Mouse (Mus musculus) G1E-ER4 (cell line): ENCODE measurements around the gene Crym. TPM values are rescaled to one million over a fixed set of nuclear protein-coding genes. Genes with fewer than 3 reads are reported as not detected.

Experiments used
- GATA1 ChIP-seq: IDR thresholded peaks from one replicate; pipeline ENCODE4 v1.8.0; 2012; ENCODE audit warnings: low read length, inconsistent platforms
- polyA plus RNA-seq: library from polyadenylated mRNA; stranded (reverse); fragments of >175 nt; gene quantifications from 2 replicates; pipeline ENCODE4 v1.2.3, GENCODE M21; 2012

Crym gene
- polyA plus RNA-seq, 1 experiment: not detected

DNA sequence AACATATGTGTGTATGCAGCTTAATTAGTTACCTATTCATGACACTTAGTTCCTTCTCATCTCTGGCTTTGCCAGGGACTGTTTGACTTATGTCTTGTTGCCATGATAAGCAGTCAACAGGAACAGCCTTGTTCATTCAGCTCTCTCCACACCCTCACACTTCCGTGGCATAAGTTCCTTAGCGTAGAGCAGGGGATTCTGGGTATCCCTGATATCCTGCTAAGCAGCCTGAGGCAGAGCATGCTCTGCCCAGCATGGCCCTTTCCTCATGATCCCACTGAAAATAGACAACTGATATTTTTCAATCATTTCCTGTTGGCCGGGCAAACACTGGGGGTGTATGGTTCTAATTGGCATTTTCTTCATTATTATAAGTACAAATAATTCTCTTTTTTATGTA is 24.3 kb downstream of the Crym start:
- no peak for TF ChIP-seq GATA1

DNA sequence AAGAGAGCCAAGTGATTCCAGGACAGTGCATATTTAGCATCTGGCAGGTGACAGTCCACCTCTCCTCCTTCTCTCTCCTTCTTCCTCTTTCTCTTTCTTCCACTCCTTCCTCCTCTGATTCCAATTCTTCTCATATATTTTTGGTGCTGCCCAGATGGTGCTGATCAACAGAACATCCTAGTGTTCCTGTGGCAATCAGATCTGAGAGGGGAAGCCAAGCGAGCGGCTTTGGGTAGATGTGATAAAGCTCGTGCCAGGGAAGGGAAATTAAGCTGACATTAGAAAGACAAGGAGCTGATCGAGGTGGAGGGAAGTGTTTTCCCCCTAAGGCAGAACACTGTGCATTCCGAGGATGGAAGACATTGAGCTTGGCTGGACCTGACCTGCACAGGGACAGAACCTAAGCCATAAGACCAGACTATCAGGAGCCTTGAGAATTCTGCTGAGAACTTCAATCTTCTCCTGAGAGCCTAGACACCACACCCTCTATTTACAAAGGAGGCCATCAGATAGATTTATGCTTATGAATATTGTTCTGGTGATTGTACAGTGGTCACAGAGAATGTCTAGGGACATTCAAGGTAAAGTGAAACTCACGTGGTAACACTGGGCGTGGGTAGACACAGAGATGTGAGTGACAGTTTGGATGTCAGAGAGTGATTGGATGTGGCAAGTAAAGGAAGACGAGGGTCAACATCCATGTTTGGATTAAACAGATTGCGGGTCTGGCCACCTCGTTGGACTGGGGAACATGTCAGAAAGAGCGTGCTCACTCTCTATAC is 27.0 kb downstream of the Crym start:
- no peak for TF ChIP-seq GATA1

DNA sequence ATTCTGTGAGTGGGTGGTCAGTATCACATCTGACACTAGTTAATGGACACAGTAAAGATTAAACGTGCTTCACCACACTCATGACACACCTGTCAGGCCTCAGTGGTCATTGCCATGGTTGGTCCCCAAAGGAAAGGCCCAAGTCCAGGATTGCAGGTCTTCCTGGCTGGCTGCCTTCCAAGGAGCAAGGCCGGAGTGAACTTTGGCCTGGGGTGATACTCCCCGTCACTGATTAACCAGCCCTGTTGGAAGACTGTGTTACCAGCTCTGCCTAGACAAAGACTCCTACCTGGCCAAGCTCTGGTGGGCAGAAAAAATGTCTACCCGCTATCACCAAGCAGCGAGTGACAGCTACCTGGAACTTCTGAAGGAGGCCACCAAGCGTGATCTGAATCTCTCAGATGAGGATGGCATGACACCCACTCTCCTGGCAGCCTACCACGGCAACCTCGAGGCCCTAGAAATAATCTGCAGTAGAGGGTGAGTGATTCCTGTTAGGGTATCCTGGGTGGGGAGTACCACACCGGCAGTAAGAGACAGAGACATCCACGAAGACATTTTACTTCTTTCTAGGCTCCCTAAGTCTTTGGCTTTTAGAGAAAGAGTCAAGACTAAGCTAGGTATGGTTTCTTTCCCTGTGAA is 28.2 kb downstream of the Crym start, which contains the start of gene Anks4b:
Gene Anks4b (plus strand): TSS at position 256 of the 642 bp plus-strand sequence.
- TF ChIP-seq GATA1: no peak

DNA sequence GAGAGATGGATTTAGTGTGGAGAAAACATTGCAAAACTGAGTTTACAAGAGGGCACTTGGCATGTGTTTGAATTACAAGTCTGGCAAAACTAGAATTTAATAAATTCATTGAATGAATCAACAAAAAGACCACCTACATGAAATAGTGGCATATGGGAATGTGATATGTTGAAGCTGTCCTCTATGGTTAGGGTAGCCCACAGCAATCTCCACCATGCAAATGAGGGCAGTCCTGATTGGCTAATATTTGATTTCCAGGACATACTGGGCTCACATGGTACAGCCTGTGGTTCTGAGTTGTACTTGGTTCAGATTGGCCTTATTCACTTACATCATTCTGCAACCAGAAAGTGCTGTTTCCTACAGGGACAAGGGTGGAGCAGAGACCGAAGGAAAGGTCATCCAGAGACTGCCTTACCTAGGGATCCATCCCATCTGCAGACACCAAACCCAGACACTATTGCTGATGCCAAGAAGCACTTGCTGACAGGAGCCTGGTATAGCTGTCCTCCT is 29.7 kb downstream of the Crym start:
- TF ChIP-seq GATA1: no peak

DNA sequence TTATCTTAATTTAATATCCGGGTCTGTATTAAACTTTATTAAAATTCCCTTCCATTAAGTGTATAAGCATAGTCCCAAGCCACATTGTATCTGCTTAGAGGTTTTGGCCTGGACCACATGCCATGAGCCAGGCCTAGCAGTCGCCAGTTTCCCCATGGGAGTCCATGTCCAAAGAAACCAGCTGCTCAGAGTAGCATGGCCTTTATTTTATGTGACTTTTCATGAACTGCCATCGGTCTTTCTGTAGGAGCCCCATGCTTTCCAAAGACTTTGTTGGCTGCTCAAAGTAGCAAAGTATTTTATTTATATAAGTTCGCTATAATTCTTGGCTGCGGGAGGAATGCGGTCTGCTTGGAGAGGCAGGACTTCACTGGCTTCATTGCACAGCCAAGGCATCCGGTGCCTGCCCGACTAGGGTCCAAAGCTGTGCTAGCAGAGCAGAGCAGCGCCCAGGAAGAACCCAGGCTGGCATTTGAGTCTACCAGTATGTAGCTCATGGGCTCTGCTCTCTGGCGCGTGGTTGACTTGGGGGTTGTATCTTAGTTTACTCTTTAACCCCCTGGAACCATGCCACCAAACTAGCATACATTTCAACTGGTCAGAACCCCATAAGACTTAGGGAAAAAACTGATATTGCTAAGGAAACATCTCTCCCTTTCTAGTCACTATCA is 38.2 kb downstream of the Crym start:
- TF ChIP-seq GATA1: no peak

DNA sequence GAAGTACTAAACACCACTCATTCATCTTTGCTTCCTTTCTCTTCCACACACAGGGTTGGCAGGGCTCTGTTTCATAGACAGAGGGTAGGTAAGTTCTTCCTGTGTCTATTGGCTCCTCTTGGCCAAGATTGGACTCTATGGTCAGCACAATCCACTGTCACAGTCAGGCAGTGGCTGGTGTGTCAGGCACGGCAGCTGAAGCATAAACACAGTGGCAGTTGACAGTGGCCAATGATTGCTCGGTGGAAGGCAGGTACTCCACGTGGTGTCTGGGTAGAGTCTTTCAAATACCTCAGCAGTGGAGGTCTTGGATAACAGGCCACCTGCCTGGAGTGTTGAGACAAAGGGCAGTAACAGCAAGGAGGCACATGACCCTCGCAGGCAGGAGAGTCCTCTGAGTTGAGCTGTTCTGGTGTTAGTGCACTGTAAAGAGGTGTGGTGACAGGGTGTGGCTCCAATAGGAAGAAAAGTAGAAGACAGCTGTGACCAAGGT is 43.7 kb downstream of the Crym start:
- no peak for TF ChIP-seq GATA1

DNA sequence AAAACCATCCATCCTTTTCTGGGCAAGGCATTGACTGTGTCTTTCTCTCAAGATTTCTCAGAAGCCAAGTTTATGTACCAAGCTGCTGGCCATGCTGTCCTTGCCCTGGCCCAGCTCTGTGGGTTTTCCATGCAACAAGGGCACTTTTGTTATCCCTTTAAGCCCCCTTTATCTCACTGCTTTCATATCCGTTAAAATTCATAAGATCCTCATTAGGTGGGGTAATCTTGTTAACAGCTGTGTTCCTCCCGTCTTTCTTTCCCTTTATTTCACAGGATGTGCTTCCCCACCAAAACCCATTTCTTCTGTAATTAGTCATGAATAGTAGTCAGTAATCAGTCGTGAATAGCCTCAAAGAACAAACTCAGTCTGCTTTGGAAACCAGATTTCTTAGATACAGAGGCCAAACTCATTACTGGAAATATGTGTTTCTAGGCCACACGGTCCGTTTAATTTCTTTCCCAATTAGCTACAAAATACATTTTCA is 44.3 kb downstream of the Crym start:
- TF ChIP-seq GATA1: no peak

DNA sequence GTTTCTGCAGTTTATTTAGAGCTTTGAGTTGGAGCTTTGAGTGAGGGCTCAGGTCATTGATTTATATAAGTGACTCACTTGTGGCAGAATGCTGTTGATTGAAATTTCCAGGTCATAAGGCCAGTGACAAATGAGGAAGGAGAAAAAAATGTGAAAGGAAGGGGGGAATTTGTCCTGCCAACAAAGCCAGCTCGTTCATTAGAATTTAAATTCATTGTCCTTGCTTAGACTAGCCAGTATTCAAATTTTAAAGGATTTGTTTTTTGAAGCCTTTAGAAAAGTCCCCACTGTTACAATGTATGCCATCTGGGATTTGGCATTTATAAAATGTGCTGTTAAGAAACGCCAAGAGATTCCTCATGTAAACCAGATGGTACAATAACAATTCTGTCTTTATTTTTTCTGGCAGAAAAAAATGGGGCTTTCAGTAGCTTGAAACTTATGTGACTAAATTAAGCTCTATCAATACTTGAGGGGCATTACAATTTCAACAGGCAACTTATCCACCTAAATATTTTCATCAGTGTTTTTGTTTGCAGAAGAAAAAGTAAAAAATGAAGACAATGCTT is 45.0 kb downstream of the Crym start:
- no peak for TF ChIP-seq GATA1

DNA sequence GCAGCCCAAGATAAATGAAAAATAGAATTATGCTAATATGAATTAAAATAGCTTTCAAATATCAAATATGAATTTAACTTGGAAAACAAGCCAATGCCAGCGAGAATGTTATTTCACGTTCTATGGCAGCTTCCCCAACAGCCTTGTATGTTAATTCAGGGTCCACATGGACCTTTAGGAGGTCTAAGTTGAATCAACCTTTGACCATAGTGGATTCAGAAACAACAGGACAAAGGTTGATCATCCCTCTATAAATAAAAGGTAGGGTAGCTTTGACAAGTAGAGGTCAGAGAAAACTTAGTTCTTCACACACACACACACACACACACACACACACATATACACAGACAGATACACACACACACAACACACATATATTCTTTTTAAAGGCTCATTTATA is 51.0 kb downstream of the Crym start:
- TF ChIP-seq GATA1: no peak

DNA sequence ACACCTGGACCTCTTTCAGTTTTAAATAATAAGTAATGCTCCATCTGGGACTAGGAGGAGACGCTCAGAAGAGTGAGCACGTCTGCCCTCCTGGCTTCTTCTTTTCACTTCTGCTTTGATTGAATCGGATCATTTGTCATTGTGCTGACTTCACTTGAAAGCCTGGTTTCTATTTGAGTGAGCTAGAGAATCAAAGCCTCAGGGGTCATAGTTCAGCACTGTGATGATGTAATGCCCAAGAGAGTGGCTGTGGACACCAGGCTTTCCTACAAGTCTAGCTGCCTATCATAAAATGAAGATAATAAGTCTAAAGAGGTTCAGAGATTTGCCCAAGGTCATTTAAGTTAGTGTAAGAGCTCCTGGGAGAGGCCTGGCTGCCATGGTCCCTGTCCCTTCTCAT is 51.7 kb downstream of the Crym start:
- TF ChIP-seq GATA1: no peak

DNA sequence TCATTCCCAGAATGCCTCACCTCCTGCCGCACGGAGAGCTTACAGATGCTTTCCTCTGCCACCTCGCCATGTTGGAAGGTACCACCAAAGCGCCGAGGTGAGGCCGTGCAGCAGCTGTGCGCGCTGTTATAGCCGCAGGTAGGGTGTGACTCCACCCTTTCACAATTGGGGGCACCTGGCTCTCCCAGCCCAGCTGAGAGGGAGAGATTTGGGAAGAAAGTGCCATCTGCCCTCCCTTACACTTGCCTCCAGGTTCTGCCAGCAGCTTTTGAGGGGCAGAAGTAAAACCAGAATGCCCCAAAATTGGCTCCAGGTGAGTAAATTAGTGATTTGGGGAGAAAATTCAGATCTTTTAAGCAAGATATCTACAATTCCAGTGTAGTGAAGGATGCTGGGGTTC is 56.7 kb downstream of the Crym start, which contains the start of gene Zp2:
Gene Zp2 (minus strand): TSS at position 101 of the 400 bp plus-strand sequence.
- TF ChIP-seq GATA1: no peak

DNA sequence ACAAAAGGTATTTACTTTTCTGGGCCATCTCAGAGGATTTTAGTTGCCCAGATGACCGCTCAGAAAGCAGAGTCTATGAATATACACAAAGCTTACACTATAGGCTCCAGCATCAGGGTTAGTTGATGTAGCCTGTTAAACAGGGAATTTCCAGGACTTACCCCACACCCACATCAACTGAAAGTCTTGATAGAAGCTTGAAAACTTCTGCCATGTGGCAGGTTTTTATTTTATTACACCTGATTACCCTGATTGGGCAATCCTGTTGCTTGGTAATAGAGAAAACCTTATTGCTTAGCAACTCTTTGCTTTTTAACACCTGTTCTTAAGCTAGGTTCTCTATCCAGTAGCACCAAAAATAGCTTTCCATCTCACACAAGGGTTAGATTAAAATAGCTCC is 59.2 kb downstream of the Crym start:
- TF ChIP-seq GATA1: no peak

Other genes with a start within 250 kb of the Crym start
- not detected in 2 replicates for gene Dnah3, start 106.8 kb downstream of the Crym start, polyA plus RNA-seq
- not detected in 2 replicates for gene Tmem159, start 99.8 kb downstream of the Crym start, polyA plus RNA-seq
- gene Zp2, start 56.8 kb downstream of the Crym start, polyA plus RNA-seq: not detected in 2 replicates
- gene Anks4b, start 28.3 kb downstream of the Crym start, polyA plus RNA-seq: not detected in 2 replicates
- gene Abca14, start 1.9 kb upstream of the Crym start, polyA plus RNA-seq: not detected in 2 replicates
- not detected in 2 replicates for gene Abca15, start 126.6 kb upstream of the Crym start, polyA plus RNA-seq
- not detected in 2 replicates for gene Abca16, start 207.5 kb upstream of the Crym start, polyA plus RNA-seq